Mouse (Mus musculus): ENCODE measurements around the gene Ncor2. TPM values are rescaled to one million over a fixed set of nuclear protein-coding genes. Genes with fewer than 3 reads are reported as not detected.

Gene Ncor2
- polyA plus RNA-seq, 2 experiments from 2014 or later: 4.0 to 6.1 TPM

DNA sequence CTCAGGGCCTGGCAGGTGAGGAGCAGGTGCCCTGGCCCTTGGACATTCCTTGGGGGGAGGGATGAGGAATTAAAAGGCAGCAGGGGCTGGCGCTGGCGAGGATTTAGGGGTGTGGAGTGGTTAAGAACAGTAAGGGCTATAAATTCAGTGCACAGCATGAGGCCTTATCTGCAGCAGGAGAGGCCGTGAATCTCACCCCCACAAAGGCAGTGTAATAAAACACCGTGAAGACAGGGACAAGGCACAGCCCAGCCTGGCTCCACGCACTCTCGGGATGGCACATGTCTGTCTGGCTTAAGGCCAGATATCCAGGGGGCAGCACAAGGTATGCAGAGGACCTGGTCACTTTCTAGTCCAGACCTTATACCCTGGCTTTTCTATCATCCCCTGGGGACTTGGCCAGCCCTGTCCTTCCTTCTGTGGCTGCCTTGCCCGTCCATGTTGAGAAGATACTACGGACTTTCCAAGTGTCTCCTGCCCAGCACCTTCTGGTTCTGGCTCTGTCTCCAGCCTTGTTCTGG, 93.9 kb downstream of the Ncor2 start:
- no peak for ATAC-seq

DNA sequence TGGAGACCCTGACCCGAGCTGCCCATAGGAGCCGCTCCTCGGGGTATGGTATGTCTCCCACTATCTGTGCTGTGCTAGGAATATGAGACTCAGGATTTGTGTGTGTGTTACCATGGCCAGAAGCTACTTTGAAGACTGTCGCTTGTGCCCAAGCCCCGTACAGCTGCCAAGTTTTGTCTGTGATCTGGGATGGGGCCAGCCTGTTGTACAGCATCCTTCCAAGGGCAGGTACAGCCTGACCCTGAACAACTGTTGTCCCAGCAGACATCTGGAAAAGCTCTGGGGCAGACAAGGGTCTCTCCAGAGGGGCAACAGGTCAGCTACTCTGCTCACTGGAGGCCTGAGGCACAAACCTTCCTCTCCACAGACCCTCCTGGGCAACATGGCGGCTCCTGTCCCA, 95.3 kb downstream of the Ncor2 start:
- ATAC-seq: no peak

DNA sequence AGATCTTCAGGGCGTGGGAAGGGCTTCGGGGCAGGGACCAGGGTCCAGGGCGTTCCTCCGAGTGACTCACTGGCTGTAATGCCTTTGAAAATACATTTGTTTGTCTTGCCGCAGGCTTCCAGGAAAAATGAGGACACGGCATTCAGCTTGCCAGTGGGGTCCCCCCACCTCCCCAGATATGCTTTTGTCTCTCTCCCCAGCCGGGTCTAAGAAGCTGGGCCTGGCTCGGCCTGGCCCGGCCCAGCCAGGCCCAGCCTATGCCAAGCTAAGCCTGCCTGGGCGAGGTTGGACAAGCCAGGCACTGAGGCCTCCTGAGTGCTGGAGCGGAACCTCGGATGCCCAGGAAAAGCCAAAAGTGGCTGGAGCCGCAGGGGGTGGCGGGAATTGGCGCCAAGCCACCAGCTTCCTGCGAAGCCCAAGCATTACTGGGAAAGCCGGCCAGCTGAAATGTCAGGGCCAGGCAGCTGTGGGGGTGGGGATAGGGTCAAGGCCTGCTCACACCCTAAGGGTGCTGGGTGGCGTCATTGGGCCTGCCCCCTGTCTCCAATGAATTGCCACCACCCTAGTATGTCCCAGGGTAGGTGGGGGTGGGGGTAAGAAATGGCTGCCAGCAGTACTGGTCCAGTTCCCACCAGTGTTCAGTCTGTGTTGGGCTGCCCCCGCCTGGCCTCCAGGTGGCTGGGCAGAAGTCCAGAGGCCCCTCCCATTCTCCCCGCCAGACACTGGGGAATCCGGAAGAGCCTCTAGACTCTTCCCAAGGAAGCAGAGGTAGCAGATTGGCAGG, 97.5 kb downstream of the Ncor2 start:
- ATAC-seq: no peak

DNA sequence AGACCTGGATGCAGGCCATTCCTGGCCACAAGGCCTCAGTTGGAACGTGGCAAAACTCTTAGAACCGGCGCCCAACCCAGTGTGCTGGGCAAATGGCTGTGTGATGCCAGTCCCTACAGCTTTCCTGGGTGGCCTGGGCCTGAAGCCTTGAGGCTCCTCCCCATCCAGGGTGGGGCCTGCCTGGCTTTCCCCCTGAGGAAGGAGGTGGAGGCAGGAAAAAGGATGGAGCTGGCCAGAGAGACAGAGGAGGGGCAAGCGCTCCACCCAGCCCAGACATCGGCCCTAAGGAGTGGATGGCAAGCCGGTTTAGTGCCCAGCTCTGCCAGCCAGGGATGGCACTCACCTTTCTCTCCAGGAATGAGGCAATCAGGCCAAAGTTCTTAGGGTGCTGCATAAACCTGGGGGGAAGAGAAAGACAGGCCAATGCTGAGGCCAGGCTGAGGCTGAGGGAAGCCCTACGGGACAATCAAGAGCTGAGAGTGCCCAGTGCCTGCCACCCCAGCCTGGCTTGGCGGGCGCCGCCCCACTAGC, 98.2 kb downstream of the Ncor2 start:
- no peak for ATAC-seq

DNA sequence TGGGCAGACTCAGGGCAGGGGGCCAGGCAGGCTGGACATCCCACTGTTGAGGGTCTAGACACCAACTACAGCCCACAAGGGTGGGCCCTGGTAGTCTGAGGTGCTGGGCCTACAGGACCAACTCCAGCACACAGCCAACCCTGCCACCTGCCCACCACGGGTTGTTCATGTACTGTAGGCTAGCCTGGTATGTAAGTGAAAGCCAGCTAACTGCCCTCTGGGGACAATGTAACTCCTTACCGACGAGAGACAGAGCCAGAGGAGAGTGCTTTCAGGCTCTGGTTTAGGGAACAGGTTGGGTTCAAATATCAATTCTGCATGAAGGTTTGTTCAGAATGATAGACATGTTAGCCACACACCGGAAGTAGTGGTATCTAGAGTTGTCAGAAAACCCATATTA, 98.7 kb downstream of the Ncor2 start:
- no peak for ATAC-seq

DNA sequence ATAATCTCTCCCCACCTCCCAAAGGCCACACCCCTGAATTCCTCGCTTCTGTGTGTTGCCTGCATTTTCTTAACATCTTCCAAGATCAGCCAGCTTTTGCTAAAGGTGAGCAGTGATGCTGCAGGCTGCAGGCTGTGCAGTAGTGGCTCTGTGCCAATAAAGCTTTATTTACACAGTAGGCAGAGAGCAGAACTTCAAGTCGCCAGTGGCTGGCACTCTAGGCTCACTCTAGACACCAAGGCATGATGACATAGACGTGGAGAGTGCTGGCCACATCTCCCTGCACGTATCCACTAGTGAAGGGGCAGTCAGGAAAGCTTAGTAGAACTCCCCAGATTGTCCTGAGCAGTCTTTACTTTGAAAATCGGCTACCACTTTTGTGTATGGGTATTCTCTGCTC, 100.8 kb downstream of the Ncor2 start:
- no peak for ATAC-seq

DNA sequence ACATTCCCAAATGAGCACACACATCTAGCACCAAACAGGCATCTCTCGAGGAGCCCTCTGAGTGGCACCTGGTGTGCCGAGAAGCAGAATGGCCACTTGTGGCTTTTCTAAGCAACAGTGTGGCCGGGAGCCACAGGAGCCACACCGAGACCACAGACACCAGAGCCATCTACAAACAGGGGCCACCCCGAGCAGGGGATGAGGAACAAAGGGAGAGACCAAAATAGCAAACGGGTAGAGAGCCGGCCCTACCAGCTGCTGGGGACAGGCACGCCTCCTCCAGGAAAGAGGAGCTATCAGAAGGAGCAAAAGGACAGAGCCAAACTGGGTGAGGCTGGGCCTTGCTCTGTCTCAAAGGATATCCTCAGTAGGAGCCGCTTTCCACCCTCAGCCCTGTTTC, 102.8 kb downstream of the Ncor2 start:
- ATAC-seq: no peak

DNA sequence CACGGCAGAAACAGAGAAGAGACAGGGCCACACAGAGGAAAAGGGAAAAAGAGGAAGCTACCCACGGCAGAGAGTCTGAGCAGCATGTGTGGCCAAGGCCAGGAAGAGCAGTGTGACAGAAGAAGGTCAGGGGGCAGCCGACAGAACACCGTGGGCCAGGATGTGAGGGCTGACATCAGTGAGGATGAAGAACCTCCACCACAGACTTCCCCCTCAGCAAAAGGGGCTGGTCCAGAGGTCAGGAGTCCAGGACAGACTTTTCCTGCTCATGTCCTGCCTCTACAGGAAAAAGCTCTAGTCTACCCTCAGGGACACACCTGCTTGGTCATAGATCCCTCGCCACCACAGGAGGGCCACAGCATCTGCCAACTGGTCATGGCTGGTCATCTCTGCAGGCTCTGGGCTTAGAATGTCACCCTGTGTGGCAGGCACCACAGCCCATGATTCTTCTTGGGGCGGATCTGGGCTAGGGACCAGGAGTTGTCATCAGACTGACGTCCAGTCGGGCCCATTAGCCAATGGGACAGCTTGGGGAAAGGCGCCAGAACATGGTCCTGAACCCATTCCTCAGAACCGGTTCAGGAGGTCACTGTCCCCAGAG, 104.3 kb downstream of the Ncor2 start:
- no peak for ATAC-seq

DNA sequence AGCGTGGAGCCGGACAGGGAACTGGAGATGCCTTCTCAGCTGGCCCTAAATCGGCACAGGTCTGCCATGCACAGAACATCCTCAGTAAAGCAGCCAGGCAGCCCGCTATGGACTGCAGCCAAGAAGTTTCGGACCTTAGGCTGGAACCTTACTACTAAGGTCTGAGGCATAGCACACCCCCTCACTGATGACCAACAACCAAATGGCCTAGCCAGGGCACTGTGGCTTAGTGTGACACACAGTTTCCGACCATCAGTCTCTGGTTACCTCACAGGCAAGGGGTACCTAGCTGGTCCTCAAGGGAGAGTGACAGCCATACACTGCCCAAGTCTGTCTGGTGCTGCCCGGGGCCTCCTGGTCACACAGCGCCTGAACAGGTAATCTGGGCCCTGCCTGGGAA, 105.1 kb downstream of the Ncor2 start:
- ATAC-seq: no peak

DNA sequence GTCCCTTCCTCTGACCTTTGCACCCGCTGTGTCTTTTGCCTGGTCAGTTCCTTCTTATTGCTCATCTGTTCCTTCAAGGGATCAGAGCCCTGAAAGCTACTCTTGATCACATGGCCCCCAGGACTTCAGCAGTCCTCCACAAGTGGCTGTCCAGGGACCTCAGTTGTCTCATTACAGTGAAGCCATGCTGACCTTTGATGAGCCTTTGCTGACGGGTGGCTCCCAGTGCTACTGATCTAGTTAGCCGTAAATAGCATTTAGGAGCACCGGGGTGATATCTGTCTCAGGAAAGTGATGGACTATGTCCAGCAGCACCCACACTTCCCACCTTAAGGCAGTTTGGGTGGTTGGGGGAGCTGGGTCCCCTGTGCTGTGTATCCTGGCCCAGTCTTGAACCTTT, 105.7 kb downstream of the Ncor2 start:
- no peak for ATAC-seq

DNA sequence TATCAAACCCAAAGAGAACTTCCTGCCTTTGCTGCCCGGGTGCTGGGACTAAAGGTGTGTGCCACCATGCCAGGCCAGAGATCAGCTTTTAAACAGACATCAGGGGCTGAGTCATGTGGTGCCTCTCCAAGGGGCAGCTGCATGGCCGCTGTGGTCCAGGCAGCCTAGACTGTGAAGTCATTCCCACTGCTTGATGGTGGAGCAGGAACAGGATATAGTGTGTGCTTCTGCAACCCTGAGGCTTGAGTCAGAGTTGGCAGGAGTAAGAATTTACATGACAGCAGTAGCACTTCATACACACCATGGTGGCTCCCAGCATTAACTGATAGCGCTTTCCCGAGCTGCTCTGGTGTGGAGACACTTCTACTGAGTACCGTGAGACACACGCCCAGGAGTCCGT, 106.6 kb downstream of the Ncor2 start:
- ATAC-seq: peak; percentile 26

DNA sequence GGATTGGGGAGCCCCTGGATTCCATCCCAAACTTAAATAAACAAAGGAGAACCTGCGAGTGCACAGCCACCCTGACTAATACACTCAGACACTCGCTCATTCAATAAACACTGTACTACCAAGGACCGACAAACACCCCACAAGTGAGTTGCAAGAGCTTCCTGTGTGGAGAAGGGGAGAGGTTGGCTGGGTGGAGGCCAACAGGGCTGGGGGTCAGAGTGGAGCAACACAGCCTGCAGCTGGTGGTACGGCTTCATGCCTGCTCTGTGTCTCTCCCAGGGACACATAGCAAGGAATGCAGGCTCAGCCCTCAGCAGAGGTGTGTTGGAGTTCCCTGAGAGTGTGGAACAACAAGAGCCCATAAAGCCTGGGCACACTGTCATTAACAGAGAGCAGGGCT, 107.1 kb downstream of the Ncor2 start:
- ATAC-seq: no peak

DNA sequence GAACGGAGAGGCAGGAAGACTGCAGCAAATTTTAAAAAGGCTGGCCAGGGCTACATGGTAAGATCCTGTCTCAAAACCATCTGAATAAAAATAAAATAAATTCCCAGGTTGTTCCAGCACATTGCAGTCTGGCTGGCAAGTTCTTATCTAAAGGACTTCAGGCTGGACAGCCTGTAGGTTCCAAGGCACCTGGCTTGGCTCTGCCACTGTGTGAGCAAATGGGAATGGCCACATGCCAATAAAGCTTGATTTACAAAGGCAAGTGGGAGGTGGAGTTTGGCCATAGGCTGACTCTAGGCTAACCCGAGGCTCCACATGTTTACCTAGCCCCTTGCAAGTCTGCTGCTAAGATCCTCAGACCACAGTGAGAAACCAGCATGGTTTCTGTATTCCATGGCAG, 108.6 kb downstream of the Ncor2 start:
- no peak for ATAC-seq

DNA sequence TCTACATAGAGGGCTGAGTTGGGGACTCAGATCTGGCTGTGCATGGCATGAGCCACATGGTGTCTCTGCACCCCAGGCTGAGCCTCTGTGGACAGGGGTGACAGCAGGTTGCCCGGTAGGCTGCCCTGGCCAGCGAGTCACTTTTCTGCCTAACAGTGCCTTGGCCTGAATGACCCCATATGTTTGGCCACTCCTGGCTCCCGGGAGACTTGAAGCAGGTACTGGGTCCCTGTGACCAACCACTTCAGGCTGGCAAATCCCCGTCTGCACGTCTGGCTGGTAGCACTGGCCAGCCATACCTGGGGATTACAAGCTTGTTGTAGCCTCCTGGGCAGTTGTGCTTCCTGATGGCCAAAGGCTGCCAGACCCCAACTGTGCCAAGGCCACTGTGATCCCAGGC, 109.1 kb downstream of the Ncor2 start:
- no peak for ATAC-seq

DNA sequence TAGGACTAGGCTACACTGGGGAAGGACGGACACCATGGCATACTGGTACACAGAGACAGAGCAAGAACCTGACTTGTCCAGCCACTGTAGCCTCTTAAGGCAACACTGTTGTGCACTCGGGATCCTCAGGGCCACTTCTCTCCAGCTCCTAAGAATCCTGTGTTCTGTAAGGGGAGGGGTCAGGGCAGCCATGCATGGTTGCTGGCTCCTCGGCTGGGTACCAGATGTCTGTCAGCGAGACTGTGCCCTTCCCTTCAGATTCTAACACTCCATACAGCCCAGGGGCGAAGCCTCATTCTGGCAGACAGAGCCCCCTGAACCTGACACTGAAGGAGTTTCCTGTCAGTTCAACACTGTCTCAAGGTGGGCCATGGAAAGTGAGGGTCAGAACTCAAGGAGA, 109.6 kb downstream of the Ncor2 start:
- ATAC-seq: no peak

DNA sequence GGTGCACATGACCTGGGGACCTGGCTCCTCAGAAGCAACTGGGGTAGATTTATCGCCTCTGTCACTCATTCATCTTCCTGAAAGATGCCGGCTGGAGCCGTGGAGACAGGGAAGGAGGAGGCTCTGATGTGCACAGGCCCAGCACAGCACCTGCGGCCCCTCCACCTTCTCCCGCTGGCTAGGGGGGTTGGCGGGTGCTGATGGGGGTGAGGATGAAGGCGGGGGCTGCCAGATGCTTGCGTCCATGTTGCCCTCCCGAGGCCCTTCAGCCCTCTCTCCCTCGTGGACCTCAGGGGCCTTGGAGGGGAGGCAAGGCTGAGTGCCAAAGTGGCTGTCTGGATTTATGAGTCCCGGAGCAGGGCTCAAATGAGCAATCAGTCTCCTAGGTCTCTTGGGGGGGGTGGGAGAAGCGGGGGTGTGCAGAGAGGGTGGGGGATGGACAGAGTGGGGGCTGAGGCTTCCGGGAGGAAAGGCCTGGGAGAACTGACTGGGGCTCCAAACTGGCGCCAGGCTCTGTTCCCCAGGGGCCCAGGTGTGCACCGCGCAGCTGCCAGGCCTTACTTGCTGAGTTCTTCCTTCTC, 110.6 kb downstream of the Ncor2 start:
- ATAC-seq: no peak

DNA sequence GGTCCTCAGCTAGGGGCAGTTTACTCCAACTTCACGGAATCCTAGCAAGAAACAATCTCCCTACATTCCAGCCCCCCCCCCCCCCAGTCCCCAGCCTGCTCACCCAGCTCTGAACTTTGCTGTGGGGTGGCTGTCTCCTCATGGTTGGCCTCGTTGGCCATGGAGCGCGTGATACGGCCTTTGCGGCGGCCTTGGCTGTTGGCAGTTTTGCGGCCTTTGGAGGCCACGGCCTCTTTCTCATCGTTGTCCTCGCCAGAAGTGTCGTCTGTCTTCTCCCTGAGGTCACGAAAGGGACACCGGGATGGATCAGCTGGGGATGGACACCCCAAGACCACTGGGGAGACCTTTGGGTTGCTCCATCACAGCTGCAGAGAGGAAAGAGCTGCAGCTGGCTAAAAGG, 111.3 kb downstream of the Ncor2 start:
- ATAC-seq: no peak

DNA sequence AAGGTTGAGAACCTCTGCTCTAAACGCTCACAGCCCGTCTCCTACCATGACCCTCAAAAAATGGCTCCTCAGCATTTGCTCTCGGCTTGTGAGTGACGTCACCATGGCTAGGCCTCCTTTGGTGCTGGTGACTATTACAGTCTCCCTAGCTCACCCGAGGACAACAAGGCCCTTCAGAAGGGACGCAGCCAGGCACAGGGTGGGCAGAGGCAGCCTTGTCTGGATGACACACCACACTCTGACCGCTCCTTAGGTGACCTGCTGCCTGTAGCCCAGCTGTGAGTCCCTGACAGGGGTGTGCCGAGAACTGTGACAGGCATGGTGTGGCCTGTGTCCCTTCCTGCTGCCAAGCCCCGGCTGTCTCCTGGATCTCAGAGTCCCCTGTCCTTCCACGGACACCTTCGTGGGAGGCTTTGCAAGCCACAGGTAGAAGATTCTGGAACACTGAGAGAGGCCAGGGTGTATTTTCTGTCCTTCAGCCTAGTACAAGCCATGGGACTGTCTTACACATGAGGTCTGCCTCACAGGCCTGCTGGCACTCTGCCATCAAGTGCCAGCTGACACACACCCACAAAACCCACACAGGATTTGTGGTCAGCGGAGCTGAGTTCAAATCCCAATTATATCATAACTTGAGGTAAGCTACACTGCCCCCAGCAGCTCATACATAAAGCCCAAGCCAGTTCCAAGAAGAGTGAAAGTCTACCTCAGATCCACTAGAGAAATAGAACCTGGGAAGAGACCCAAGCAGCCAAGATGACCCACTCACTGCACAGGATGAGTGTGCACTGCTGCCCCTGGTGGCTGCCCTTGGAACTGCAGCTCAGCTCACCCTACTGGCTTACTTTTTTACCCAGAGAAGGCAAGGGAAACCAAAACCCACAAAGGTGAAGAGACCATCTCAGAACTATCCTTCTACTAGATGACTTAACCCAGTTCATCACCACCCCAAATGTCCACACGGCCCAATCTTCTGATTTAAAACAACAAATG, 112.2 kb downstream of the Ncor2 start:
- ATAC-seq: peak; percentile 51

DNA sequence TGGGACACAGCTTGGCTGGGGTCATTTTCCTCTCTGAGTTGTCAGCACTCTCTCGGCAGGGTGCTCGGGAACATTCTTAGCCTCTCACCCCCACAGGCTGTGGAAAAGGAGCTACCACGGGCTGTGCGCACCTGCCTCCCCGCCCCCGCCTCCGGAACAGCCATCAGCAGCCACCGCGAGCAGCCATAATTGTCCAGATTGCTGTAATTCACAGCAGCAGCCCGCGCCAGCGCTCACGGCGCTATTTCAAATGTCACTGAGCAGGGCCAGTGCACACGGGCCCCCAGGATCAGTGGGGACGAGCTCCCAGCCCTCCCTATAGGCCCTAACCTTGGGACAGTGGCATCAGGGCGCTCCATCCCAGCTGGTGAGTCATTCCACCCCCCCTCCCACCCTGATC, 116.0 kb downstream of the Ncor2 start:
- ATAC-seq: no peak

DNA sequence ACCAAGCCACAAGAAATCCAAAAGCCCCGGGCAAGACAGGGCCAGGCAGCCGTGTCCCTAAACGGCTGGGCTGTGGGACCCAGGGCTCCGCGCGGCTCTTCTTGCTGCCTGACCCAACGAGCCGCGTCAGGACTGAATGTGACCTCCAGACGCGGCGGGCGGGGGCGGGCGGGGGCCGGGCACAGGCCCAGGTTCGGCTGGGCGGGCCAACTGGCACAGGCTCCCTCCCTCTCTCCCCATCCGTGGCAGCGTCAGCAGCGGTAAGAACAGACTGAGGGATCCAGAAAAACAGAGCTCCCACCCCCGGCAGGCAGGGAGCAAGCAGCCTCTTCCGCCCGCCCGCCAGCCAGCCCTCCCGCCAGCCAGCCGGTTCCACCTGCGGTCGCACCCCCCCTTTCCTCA, 120.8 kb downstream of the Ncor2 start:
- no peak for ATAC-seq

DNA sequence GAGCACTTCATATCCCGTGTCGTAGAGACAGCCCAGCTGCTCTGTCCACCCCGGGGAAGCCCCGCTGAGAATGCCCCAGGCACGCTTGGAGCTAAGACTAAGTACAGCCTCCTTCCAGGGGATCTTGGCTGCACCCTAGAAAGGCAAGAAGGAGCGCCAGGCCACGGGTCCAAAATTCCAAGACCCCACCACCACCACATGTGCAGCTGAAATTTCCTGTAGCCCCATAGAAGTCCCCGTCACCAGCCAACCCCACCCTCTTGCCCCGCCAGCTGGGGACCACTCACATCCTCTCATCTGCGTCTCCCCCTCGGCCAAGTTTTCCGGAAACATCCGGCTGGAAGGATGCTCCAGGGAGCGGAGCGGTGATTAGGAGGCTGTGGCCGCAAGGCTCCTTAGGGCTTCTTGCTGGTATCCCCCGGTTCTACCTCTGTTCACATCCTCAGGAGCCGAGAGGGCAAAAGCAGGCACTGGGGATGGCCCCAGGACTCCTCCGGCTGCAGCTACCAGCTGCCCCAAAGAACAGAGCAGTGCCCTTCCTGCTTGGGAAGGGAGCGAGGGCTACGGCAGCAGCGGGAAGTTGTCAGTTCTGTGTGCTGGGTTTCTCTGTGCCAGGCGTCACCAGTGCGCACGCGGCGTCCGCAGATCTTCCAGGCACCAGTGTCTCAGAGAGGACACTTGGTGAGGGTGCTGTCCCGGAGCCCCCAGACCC, 121.3 kb downstream of the Ncor2 start:
- ATAC-seq: no peak

Data from CD4-positive, CD25-positive, alpha-beta regulatory T cell, adult 4 months (primary cell).